7 mouse cellular contexts compared by ENCODE assay signal in the genomic region with DNA sequence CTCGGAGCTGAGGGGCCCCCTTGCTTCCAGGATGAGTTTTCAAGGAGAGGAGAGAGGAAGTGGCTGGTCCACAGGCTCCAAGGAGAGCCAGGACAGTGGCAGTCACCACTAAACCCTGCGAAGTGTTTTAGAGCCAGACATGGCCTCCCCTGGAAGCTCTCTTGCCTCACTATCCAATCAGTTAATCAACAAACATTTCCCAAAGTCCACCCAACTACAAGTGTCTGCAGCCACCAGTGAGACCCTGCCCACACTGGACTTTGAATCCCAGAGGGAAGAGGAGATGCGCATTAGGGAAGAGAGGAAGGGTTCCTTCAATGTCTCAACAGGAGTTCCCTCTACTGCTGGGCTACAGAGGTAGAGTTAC. TPM values are rescaled to one million over a fixed set of nuclear protein-coding genes. Genes with fewer than 3 reads are reported as not detected.
DNase-seq lines count a peak whose midpoint lies in the region; ATAC-seq and TF ChIP-seq lines count a peak whose summit lies in the region.

No protein-coding gene starts in this region.

- no peak; the same call in 1 of the 2 replicates for ATAC-seq in lung, embryonic 14.5 days (ENCODE audit: insufficient read depth)
- no peak; the same call in 1 of the 2 replicates for ATAC-seq in forebrain, embryonic 11.5 days (replicated peaks; ENCODE audit: low FRiP score)

- H3K9me3 ChIP-seq in lung, embryonic 14.5 days (ENCODE audit: low read depth, low read length): 0 out of 2 replicates have a peak, but pooled peaks cover 4% of the 10 kb centered on the region
- H3K9me3 ChIP-seq in forebrain, embryonic 11.5 days (ENCODE audit: control insufficient read depth, low read length): no peaks in the 10 kb centered on the region; the same call in none of the 2 replicates
- no peaks in the 10 kb centered on the region for H3K9me3 ChIP-seq in limb, embryonic 10.5 days (replicated peaks)

- peak overlapping the region; percentile 75 for H3K4me2 ChIP-seq in lung, embryonic 14.5 days
- peak overlapping the region; percentile 84 for H3K4me2 ChIP-seq in forebrain, embryonic 11.5 days (ENCODE audit: low read depth, low read length, severe bottlenecking)

- peak overlapping the region; percentile 75; the same call in 1 of the 2 replicates for H3K9ac ChIP-seq in lung, embryonic 14.5 days
- peak overlapping the region; percentile 85 for H3K9ac ChIP-seq in forebrain, embryonic 11.5 days (ENCODE audit: low read length)

- TF ChIP-seq POLR2A in small intestine, adult 2 months (IDR thresholded peaks at IDR 0.05; ENCODE audit: low read depth, low read length): no peak

- DNase-seq in lung, embryonic 14.5 days: no peak
- no peak for DNase-seq in lung, postnatal 14 days
- peak; percentile 56 for DNase-seq in forebrain, embryonic 11.5 days (ENCODE audit: low spot score)
- no peak for DNase-seq in limb, embryonic 10.5 days (ENCODE audit: low spot score)
- DNase-seq in thymus, postnatal 14 days: no peak
- no peak for DNase-seq in adrenal gland, postnatal 25 days

- H3K27me3 ChIP-seq in lung, embryonic 14.5 days (ENCODE audit: insufficient read depth, low read length): peaks cover 11% of the 10 kb centered on the region; the same call in 1 of the 2 replicates
- no peaks in the 10 kb centered on the region; the same call in 1 of the 2 replicates for H3K27me3 ChIP-seq in forebrain, embryonic 11.5 days (ENCODE audit: control insufficient read depth, insufficient read depth, low read length)
- H3K27me3 ChIP-seq in limb, embryonic 10.5 days (ENCODE audit: low read depth, poor library complexity, severe bottlenecking): peaks cover 26% of the 10 kb centered on the region
- H3K27me3 ChIP-seq in small intestine, adult 2 months (ENCODE audit: control insufficient read depth, insufficient read depth, low read length): 0 out of 2 replicates have a peak, but pooled peaks cover 3% of the 10 kb centered on the region

- no peaks in the 10 kb centered on the region for H3K36me3 ChIP-seq in lung, embryonic 14.5 days (ENCODE audit: insufficient read depth)
- H3K36me3 ChIP-seq in forebrain, embryonic 11.5 days (ENCODE audit: control insufficient read depth, insufficient read depth, low read length): no peaks in the 10 kb centered on the region
- H3K36me3 ChIP-seq in limb, embryonic 10.5 days: no peaks in the 10 kb centered on the region
- H3K36me3 ChIP-seq in small intestine, adult 2 months (ENCODE audit: control insufficient read depth, insufficient read depth, low read length): no peaks in the 10 kb centered on the region

- no peaks in the 10 kb centered on the region for H3K4me1 ChIP-seq in lung, embryonic 14.5 days (ENCODE audit: insufficient read depth)
- peaks cover 7% of the 10 kb centered on the region; the same call in 1 of the 2 replicates for H3K4me1 ChIP-seq in forebrain, embryonic 11.5 days (replicated peaks; ENCODE audit: control insufficient read depth, insufficient read depth, low read length)
- H3K4me1 ChIP-seq in limb, embryonic 10.5 days: peaks cover 15% of the 10 kb centered on the region
- H3K4me1 ChIP-seq in small intestine, adult 2 months (ENCODE audit: control insufficient read depth, insufficient read depth, insufficient read length, low read length): no peaks in the 10 kb centered on the region; the same call in 1 of the 2 replicates

- H3K27ac ChIP-seq in lung, embryonic 14.5 days (ENCODE audit: low read depth): peak overlapping the region; percentile 87; the same call in 1 of the 2 replicates
- no peak overlapping the region for H3K27ac ChIP-seq in forebrain, embryonic 11.5 days (ENCODE audit: low read depth, low read length)
- no peak overlapping the region; the same call in 1 of the 2 replicates for H3K27ac ChIP-seq in limb, embryonic 10.5 days
- no peak overlapping the region for H3K27ac ChIP-seq in small intestine, adult 2 months (ENCODE audit: insufficient read depth, low read depth, low read length)

- no peak for TF ChIP-seq CTCF in lung, embryonic 14.5 days (IDR thresholded peaks at IDR 0.05; ENCODE audit: low read depth)
- no peak for TF ChIP-seq CTCF in small intestine, adult 2 months (IDR thresholded peaks at IDR 0.05; ENCODE audit: extremely low read depth, insufficient read length, insufficient replicate concordance, low read depth, low read length)

- peak overlapping the region; percentile 79 for H3K4me3 ChIP-seq in lung, embryonic 14.5 days (ENCODE audit: low read depth, low read length)
- peak overlapping the region; percentile 76 for H3K4me3 ChIP-seq in forebrain, embryonic 11.5 days (ENCODE audit: low read depth, low read length)
- H3K4me3 ChIP-seq in limb, embryonic 10.5 days: peak overlapping the region; percentile 86
- peak overlapping the region; percentile 75 for H3K4me3 ChIP-seq in small intestine, adult 2 months (ENCODE audit: low read depth, low read length)

- 25% methylated on average over 3 of the region's 3 CpGs for WGBS in lung, embryonic 14.5 days
- WGBS in forebrain, embryonic 11.5 days: 20% methylated on average over 3 of the region's 3 CpGs
- WGBS in limb, embryonic 10.5 days: 24% methylated on average over 3 of the region's 3 CpGs
- 23% methylated on average over 3 of the region's 3 CpGs for WGBS in small intestine, adult 2 months

RNA-seq across cellular contexts. Expression of a gene that starts 0.8 kb away (rescaled TPM):
- 7.8 and 8.7 TPM in 2 replicates for polyA plus RNA-seq in lung, embryonic 14.5 days (2014; fragmentation: Nextera tagmentation; extraction: Ambion mirVana)
- polyA plus RNA-seq in forebrain, embryonic 11.5 days (2014; fragmentation: Nextera tagmentation; extraction: Ambion mirVana): 8.3 and 9.0 TPM in 2 replicates
- 5.3 and 6.1 TPM in 2 replicates for polyA plus RNA-seq in limb, embryonic 10.5 days (2016; fragmentation: Nextera tagmentation; extraction: Ambion mirVana)
- 0.42 and 0.89 TPM in 2 replicates for polyA plus RNA-seq in small intestine, adult 2 months (2012; rRNA removed)
- 9.0 and 10.8 TPM in 2 replicates for total RNA-seq in adrenal gland, postnatal 25 days (2021)
